Mouse (Mus musculus) thymus, adult 18-20 months (tissue): ENCODE results near the gene Pde4d.

Source experiments
- DNase-seq, 2 experiments: peaks; one replicate each; pipeline ENCODE4 v3.0.0; 2022; ENCODE audit warnings: mixed read lengths in 2 of 2

Pde4d gene

DNA sequence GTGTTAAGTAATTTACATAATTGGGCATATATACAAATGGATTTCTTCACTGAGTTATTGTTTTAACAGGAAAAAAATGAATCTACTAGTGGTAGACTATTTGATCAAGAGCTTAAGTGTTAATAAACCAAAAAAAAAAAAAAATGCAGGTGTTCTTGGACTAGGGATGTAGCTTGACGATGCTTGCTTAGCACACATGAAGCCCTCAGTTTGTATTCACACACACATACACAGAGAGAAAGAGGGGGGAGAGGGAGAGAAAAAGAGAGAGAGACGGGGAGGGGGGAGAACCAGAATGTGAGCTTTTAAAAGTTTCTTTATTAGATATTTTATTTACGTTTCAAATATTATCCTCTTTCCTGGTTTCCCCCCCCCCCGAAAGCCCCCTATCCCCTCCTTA is 740.9 kb downstream of the Pde4d start:
- DNase-seq = no peak

DNA sequence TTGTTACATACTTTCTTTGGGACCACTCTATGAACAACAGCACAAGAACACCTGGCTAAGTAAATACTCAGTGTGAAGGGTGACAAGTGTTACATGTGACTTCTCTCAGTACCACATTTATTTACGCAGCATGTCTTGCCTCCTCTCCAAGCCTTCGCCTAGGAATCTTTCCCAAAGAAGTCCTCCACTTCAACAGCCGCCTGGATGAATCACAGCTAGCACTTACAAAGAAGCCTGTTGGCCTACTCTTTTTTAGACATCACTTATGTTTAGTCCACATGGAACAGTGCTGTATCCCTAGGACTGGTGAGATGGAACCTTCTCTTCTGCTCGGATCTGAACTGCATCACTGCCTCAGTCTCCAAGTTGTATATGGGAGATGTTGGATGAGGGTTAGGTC is 741.4 kb downstream of the Pde4d start:
- DNase-seq = no peak

DNA sequence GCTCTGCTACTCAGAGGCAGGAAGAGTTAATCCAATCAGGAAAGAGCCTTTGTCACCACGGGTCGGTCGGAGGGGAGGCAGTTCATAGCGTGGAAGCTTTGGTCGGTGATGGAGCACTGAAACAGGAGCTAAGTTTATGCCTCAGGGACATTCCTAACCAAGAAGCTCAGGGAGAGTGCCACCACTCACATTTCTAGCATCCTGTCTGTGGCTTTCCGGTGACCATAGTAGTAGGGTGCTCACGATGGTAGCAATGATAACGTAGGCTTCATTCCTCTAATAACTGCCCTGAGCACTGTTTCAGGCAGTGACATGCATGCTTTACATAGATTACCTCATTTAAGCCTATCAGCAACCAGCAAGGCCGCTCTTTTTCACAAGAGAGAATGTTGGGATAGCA is 755.8 kb downstream of the Pde4d start:
- DNase-seq = no peak

DNA sequence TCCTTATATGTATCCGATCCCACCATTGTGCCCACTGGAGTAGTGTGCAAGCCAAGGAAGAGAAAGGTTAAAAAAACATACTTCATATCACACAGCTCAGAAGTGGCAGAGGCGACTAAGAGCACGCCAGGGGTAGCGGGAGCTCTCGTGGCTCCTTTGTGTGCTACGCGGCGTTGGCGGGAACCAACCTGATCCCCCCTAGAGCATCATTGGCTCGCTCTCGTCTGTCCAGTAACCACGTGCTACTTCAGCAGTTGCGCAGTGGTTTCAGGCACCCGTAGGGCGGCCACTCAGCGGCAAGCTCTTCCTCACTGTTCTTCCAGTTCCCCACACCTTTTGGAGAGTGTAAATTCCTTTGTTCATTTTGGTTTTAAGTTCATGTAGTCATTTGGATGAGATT is 758.9 kb downstream of the Pde4d start:
- no peak for DNase-seq

- DNase-seq = no peak
Observed at GRCm38 (mm10) chr13:109209413-109209812, 759.7 kb downstream of the Pde4d start.

DNA sequence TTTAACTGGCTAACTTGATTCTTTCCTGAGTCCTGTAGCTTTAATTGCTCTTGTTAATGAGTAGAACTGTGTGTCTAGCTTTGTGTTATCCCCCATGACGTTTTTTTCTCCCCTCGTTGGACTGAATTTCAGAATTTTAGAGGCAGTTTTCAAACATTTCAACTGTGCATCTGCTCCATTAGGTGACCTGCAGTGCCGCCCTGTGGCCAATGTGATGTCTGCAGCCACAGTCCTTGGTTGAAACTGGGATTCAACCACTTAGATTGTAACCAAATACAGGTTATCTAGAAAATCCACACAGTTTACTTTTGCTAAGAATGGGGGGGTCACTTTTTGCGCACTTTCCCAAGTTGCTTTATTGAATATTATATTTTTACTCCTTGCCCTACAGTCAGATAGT is 760.7 kb downstream of the Pde4d start:
- peak; percentile 29 to 35 for DNase-seq

- no peak for DNase-seq
Observed at GRCm38 (mm10) chr13:109211471-109211870, 761.7 kb downstream of the Pde4d start.

- no peak for DNase-seq
Observed at GRCm38 (mm10) chr13:109211941-109212487, 762.3 kb downstream of the Pde4d start.

DNA sequence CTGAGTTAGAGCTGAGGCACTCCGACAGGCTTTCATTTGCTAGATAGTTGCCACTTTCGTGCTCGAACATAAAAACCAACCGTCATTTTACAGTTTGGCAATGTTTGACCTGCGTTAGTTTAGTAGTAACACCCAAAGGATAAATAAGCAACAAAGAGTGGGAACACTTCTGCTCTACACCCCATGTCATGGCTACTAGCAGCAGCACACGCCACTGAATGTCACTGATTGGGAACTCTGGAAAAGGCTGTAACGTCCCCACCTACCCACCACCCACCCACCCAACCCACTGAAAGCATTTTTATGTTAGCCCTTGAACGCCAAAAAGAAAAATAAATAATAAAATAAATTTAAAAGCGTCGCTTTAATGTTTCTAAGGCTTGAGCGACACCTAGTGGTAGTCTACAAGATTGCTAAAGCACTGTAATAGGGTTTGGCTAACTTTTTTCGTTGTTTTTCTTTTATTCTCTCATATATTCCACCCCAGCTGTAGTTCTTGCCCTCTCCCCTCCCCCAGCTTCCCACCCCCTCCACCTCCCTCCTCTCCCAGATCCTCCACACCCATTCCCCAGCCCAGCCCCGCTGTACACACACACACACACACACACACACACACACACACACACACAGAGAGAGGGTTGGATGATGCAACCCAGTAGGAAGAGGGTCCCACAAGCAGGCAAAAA is 763.2 kb downstream of the Pde4d start:
- DNase-seq = no peak

- DNase-seq = no peak
Observed at GRCm38 (mm10) chr13:109219019-109219725, 769.4 kb downstream of the Pde4d start.

DNA sequence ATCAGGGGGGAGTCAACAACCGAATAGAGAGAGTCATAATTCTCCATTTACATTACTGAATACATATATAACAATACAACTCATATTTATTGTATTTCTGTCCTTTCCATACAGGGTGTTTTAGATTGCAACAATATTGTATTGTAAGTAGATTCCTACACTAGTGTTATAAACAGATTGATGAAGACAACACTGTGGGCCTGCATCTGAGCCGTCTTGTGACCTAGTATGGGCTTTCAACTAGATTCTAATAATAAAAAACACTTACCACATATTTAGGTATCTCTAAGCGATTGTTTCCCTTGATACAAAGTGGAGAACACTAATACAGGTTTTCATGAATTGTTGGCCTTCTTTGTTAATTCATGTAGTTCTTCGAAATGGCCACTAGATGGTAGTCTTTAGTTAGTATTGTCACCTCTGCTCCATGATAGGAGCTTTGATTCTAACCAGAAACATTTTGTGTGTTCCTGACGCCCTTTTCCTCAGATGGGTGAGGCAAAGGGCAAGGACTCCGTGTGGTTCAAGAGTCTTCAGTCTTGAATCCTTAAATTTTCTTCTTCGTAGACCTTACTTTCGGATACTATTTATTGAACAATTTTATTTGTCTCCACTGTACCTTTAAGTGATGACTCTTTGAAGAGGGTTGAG is 779.3 kb downstream of the Pde4d start:
- no peak for DNase-seq

- no peak for DNase-seq
Observed at GRCm38 (mm10) chr13:109229618-109230334, 780.0 kb downstream of the Pde4d start.

- DNase-seq = no peak
Observed at GRCm38 (mm10) chr13:109230335-109230987, 780.7 kb downstream of the Pde4d start.

GRCm38 (mm10) chr13:109231848-109232460 is 782.2 kb downstream of the Pde4d start:
- no peak for DNase-seq

DNA sequence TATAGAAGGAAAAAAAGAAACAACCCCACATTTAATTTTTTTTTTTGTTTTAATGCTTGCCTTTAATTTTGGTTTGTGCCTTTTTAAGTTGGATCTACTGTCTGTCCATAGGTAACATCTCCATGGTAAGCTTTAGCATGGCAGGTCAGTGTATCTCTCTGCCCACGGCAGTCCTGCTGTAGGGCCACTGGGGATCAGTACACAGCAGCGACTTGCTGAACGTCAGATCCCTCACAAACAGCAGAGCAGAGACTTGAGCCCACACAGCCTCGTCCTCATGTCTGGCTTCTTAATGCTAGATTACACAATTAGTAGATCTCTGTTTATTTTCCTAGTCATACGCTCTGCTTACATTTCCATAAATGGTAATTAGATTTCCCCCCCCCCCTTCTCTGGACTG is 782.8 kb downstream of the Pde4d start:
- no peak for DNase-seq

- no peak for DNase-seq
Observed at GRCm38 (mm10) chr13:109233911-109234613, 784.3 kb downstream of the Pde4d start.

DNA sequence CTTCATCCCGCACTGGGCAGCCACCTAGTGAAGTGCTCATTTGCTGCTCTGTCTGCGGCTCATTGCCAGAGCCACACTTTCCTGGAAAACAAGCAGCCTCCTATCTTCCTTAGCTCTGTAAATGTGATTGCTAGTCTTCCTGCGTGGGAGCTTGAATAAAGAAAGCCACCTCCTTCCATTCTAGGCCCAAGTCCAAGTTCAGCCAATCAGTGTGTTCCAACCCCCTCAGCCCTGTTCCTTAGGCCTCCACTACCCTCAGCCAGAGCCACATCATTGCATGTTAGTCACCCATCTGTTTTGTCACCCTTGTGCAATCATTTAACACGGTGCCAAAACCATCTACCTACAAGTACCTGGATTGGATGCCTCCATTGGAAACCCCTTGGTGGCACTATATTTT is 786.3 kb downstream of the Pde4d start:
- DNase-seq = no peak

- no peak for DNase-seq
Observed at GRCm38 (mm10) chr13:109238670-109239069, 788.9 kb downstream of the Pde4d start.

DNA sequence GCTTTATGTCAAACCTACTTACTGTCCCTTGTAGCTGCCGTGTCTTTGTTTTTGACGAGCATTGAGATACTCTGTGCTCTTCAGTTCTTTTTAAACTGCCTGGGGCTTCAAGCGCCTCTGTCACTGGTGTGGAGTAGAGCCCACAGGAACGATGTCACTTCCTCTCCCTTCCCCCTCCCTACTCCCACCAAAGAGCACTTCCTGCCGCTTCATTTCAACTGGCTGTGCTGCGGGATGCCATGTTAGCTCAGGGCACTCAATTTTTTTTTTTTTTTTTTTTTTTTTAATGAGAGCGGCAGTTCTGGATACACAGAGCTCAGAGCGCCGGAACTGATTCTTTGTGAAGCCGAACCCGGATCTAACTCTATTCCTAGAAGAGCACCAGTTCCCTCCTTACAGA is 789.5 kb downstream of the Pde4d start:
- peak; percentile 60 to 82 for DNase-seq

DNA sequence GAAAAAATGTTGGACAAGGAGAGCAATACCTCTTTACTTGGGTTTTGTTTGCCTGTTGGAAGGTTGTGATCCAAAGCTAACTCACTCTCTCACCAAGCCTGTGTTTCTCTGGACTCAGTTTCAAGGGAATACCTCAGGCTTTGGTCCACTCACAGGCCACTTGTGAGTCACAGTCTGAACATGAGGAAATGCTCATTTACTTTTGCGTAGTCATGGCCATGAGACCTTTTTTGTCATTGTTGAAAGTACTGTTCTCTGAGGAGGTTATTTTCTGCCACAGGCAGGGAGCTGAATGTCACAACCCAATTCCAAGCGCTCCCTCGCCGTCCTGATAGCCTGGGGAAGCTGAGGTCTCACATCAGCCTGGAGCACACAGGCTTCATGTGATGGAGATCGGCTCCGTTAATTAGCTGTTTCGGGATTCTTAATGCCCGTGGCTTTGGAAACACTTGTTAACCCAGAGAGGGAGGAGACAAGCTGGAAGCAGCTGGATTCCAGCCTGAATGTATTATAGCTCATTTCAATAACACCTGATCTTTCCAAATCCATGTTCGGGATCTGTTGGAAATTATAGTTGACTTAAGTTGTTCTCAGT is 792.8 kb downstream of the Pde4d start:
- DNase-seq = no peak

- DNase-seq = no peak
Observed at GRCm38 (mm10) chr13:109243160-109243559, 793.4 kb downstream of the Pde4d start.
